Mouse (Mus musculus): Measurements from ENCODE around the gene Calu. TPM values are rescaled to one million over a fixed set of nuclear protein-coding genes. Genes with fewer than 3 reads are reported as not detected.

The Calu gene
- polyA plus RNA-seq, 1 experiment from 2014 or later: 447 TPM

Small RNA genes lying within 50 kb of the gene (microRNA-seq; reads per million reads assigned to microRNA genes)
- not detected for gene Gm26220
- not detected for gene Gm44354

Other genes with a start within 250 kb of the Calu start
- 32.9 and 33.5 TPM in 2 replicates for gene Rbm28, start 183.1 kb upstream of the Calu start, polyA plus RNA-seq (2015; fragmentation: Nextera tagmentation; extraction: Ambion mirVana)
- gene Prrt4, start 168.5 kb upstream of the Calu start, polyA plus RNA-seq (2015; fragmentation: Nextera tagmentation; extraction: Ambion mirVana): 0.28 and 0.30 TPM in 2 replicates
- 42.7 and 45.7 TPM in 2 replicates for gene Impdh1, start 131.7 kb upstream of the Calu start, polyA plus RNA-seq (2015; fragmentation: Nextera tagmentation; extraction: Ambion mirVana)
- gene Hilpda, start 75.6 kb upstream of the Calu start, polyA plus RNA-seq (2015; fragmentation: Nextera tagmentation; extraction: Ambion mirVana): 41.7 and 44.2 TPM in 2 replicates
- gene Fam71f2, start 68.5 kb upstream of the Calu start, polyA plus RNA-seq (2015; fragmentation: Nextera tagmentation; extraction: Ambion mirVana): 0.51 and 0.57 TPM in 2 replicates
- gene Fam71f1, start 28.9 kb upstream of the Calu start, polyA plus RNA-seq (2015; fragmentation: Nextera tagmentation; extraction: Ambion mirVana): not detected in 2 replicates
- gene Opn1sw, start 40.4 kb downstream of the Calu start, polyA plus RNA-seq (2015; fragmentation: Nextera tagmentation; extraction: Ambion mirVana): 0.35 and 0.48 TPM in 2 replicates
- 12.8 and 13.8 TPM in 2 replicates for gene Ccdc136, start 48.2 kb downstream of the Calu start, polyA plus RNA-seq (2015; fragmentation: Nextera tagmentation; extraction: Ambion mirVana)
- 5.7 and 5.8 TPM in 2 replicates for gene Flnc, start 85.2 kb downstream of the Calu start, polyA plus RNA-seq (2015; fragmentation: Nextera tagmentation; extraction: Ambion mirVana)
- gene Atp6v1f, start 119.6 kb downstream of the Calu start, polyA plus RNA-seq (2015; fragmentation: Nextera tagmentation; extraction: Ambion mirVana): 208 and 220 TPM in 2 replicates
- not detected in 2 replicates for gene Atp6v1fnb, start 123.4 kb downstream of the Calu start, polyA plus RNA-seq (2015; fragmentation: Nextera tagmentation; extraction: Ambion mirVana)
- gene Kcp, start 159.9 kb downstream of the Calu start, polyA plus RNA-seq (2015; fragmentation: Nextera tagmentation; extraction: Ambion mirVana): 11.5 and 12.6 TPM in 2 replicates
- gene Irf5, start 178.6 kb downstream of the Calu start, polyA plus RNA-seq (2015; fragmentation: Nextera tagmentation; extraction: Ambion mirVana): 5.5 and 6.8 TPM in 2 replicates